ENCODE assay signal across 8 mouse cellular contexts in the genomic region with DNA sequence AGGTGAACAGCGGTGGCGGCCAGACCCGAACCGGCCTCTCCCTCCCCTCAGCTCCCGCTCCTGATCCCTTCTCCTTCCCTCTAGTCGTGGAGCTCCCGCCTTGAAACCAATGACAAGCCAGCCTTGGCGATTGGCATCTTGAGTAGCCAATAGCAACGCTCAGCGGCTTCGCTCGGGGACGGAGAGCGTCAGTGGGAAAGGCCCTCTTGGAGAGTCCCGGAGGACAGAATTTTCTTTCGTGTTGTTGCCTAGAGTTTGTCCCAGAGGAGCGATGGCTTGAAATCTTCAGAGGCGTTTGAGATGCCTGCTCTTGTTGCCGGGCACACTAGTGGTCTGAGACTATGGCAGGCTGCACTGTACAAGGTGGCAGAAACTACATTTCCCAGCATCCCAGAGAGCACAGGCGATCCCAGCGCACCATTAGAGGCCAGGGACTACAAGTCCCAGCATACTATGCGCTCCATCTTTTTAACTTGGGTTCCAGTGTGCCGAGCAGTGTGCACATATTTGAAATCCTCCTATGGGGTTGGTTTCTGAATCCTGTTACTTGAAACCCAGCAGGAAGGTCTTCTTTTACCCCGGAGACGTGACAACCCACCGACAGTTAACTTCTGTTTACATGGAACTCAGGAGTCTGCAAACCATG. TPM values are rescaled to one million over a fixed set of nuclear protein-coding genes. Genes with fewer than 3 reads are reported as not detected.
A peak's percentile ranks its signal among the peaks of the same experiment; 100 is the strongest.
DNase-seq lines count a peak whose midpoint lies in the region; ATAC-seq and TF ChIP-seq lines count a peak whose summit lies in the region.

A gene (minus strand): TSS at position 179 of the 646 bp plus-strand sequence.
A gene (plus strand): TSS at position 454 of the 646 bp plus-strand sequence.

- H3K36me3 ChIP-seq in hindbrain, embryonic 13.5 days, result no peaks in the 10 kb centered on the region

- CTCF ChIA-PET in Patski (lab: Charles Lee), result no interaction called here

- in situ Hi-C loops in Patski (cut with MboI; ENCODE audit: low pct_unique_long_range_greater_than_20kb), result no loop called here

- H3K9ac ChIP-seq in hindbrain, embryonic 13.5 days, result peak within 1 kb of the TSS; percentile 93

- peak; percentile 90 for DNase-seq in Patski (ENCODE audit: low read depth, low spot score)
- peak; percentile 97 for DNase-seq in cerebellum, postnatal 14 days
- DNase-seq in frontal cortex, postnatal 14 days (ENCODE audit: low spot score in 2 of 2), result peak; percentile 94 to 97
- DNase-seq in layer of hippocampus, postnatal 25 days (ENCODE audit: extremely low spot score in 1 of 2, low spot score in 1 of 2), result peak; percentile 88 to 95
- DNase-seq in lung, postnatal 25 days (ENCODE audit: low spot score), result peak; percentile 97
- peak; percentile 97 for DNase-seq in retina, embryonic 14.5 days (ENCODE audit: low spot score)
- peak; percentile 93 for DNase-seq in thymus, postnatal 4 days

- TF ChIP-seq CTCF in Patski (IDR thresholded peaks at IDR 0.05), result no peak

- peak within 1 kb of the TSS; percentile 84 for H3K27ac ChIP-seq in hindbrain, embryonic 13.5 days

- peak; percentile 97 for ATAC-seq in Patski
- peak; percentile 98 for ATAC-seq in hindbrain, embryonic 13.5 days (ENCODE audit: low FRiP score)

- H3K4me3 ChIP-seq in hindbrain, embryonic 13.5 days, result peak within 1 kb of the TSS; percentile 83

- H3K4me2 ChIP-seq in hindbrain, embryonic 13.5 days, result peak within 1 kb of the TSS; percentile 72

- no peaks in the 10 kb centered on the region for H3K9me3 ChIP-seq in hindbrain, embryonic 13.5 days

- peaks cover 17% of the 10 kb centered on the region for H3K4me1 ChIP-seq in hindbrain, embryonic 13.5 days (replicated peaks)

- WGBS in hindbrain, embryonic 13.5 days, result under 1% methylated on average over 26 of the region's 26 CpGs

- H3K27me3 ChIP-seq in Patski, result no peaks in the 10 kb centered on the region
- H3K27me3 ChIP-seq in hindbrain, embryonic 13.5 days, result no peaks in the 10 kb centered on the region

- POLR2A ChIA-PET in Patski (lab: Charles Lee), result no interaction called here

RNA-seq across cellular contexts. Expression of the first gene that starts in this region (rescaled TPM):
- polyA plus RNA-seq in Patski (2021), result 59.7 TPM
- polyA plus RNA-seq in hindbrain, embryonic 13.5 days (2015; fragmentation: Nextera tagmentation; extraction: Ambion mirVana), result 92.7 and 97.5 TPM in 2 replicates
- 10 to 100 TPM; 55.4 to 61.0 TPM for total RNA-seq in layer of hippocampus, postnatal 25 days (2021)

RNA-seq across cellular contexts. Expression of the second gene that starts in this region (rescaled TPM):
- 23.1 TPM for polyA plus RNA-seq in Patski (2021)
- 62.8 and 65.0 TPM in 2 replicates for polyA plus RNA-seq in hindbrain, embryonic 13.5 days (2015; fragmentation: Nextera tagmentation; extraction: Ambion mirVana)
- total RNA-seq in layer of hippocampus, postnatal 25 days (2021), result 10 to 100 TPM; 21.6 to 25.0 TPM

Comparison
In these comparisons a context has a peak if more than half of its experiments do, and no peak if none do; other contexts are left out.
1. Peak in every context shown above with its lines: DNase-seq, ATAC-seq, H3K4me3 ChIP-seq and H3K27ac ChIP-seq.